Mouse (Mus musculus) embryonic fibroblast, embryonic 13.5 days (primary cell): ENCODE results near the gene Pcca. TPM values are rescaled to one million over a fixed set of nuclear protein-coding genes. Genes with fewer than 3 reads are reported as not detected.

ENCODE experiments used
- H3K27ac ChIP-seq: 2 replicates; pipeline ENCODE4 v1.5.1; 2012; ENCODE audit warnings: low read length, control low read depth, inconsistent platforms; ENCODE audit not compliant: insufficient read depth
- H3K4me1 ChIP-seq: 2 replicates; pipeline ENCODE4 v1.6.1; 2011; ENCODE audit warnings: low read length; ENCODE audit not compliant: control insufficient read depth, insufficient read depth
- H3K4me3 ChIP-seq: 2 replicates; pipeline ENCODE4 v1.5.1; 2011; ENCODE audit warnings: mild to moderate bottlenecking, control low read depth, low read length; ENCODE audit not compliant: insufficient read depth
- CTCF ChIP-seq: IDR thresholded peaks from 2 replicates; pipeline ENCODE4 v1.5.1; 2011; ENCODE audit warnings: mild to moderate bottlenecking, control low read depth, low read length, moderate library complexity, borderline replicate concordance; ENCODE audit not compliant: insufficient read depth
- POLR2A ChIP-seq: IDR thresholded peaks from 2 replicates; pipeline ENCODE4 v1.6.1; 2011; ENCODE audit warnings: low read depth, mild to moderate bottlenecking, control low read depth, low read length, moderate library complexity
- polyA plus RNA-seq: library from polyadenylated mRNA; stranded (reverse); fragments of >200 nt; gene quantifications from 2 replicates; pipeline ENCODE4 v1.2.4, GENCODE M21; 2011; ENCODE audit warnings: low read depth; ENCODE audit not compliant: missing spikeins, insufficient read length

Pcca gene
- polyA plus RNA-seq, 1 experiment, result 30.5 TPM

DNA sequence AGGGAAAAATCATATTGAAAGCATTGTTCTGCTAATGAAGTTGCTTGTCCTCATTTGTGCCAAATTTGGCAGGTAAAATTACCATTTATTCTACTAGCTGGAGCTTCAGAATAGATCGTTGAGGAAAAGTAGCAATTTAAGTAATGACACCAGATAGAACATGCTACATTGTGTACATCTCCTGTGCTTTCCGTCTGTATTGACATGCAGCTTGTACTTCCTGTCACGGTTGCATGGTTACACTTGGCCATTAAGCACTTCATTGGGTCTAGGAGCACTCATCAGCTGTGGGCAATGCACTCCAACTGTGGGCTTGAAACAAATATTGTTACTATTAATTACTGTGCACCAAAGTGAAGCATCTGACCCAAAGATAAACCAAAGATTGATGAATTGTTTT lies 225.8 kb downstream of the Pcca start:
- no peak overlapping the region for H3K27ac ChIP-seq
- H3K4me1 ChIP-seq, result peaks cover 5% of the 10 kb centered on the region
- no peak overlapping the region for H3K4me3 ChIP-seq
- TF ChIP-seq POLR2A (no peak), CTCF (no peak)

DNA sequence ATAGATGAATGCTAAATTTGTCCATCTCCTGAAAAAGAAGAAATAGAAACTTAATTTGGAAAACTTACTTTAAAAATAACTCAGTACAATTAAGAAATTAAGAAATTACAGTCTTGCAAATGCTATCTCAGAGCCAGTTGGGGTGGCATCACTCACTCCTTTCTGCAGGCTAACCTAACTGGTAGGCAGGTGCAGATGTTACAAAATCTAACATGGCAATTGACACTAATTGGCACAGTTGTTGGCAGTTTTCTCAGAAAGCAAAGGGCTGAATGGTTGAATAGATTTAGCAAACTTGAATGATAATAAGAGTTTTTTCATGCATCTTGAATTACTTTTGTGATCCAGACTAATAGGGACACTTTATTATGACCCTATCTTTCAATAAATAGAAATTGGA lies 226.7 kb downstream of the Pcca start:
- H3K4me3 ChIP-seq, result no peak overlapping the region
- H3K4me1 ChIP-seq, result no peaks in the 10 kb centered on the region
- TF ChIP-seq POLR2A (no peak), CTCF (no peak)

GRCm38 (mm10) chr14:122762603-122763002 lies 228.5 kb downstream of the Pcca start:
- Histone ChIP-seq H3K27ac (no peak overlapping the region), H3K4me1 (no peaks in the 10 kb centered on the region), H3K4me3 (no peak overlapping the region)
- TF ChIP-seq POLR2A (no peak), CTCF (no peak)

More for the DNA sequence above, 226.7 kb downstream of the Pcca start:
- H3K27ac ChIP-seq, result no peak overlapping the region

GRCm38 (mm10) chr14:122765951-122766350 lies 231.8 kb downstream of the Pcca start:
- no peak overlapping the region for H3K27ac ChIP-seq
- H3K4me1 ChIP-seq, result no peaks in the 10 kb centered on the region
- no peak for TF ChIP-seq POLR2A
- no peak for TF ChIP-seq CTCF
- H3K4me3 ChIP-seq, result no peak overlapping the region

DNA sequence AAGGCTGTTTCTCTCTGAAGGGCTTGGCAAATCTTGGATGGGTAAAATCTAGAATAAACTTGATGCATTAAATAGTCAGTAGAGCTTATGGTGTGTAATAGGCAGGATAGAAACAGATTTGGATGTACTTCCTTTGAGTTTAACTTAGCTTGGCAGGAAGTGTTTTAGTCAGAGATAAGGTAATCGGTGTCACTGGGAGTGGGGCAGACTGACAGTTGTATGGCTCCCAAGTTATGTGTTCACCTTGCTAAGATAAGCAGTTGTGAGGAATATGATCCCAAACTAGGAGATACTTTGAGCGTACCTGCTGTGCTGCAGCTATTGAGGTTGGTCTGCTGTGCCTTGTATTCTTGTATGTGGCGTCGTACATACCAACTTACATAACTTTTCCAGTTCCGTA lies 232.3 kb downstream of the Pcca start:
- TF ChIP-seq CTCF (no peak), POLR2A (no peak)
- H3K4me3 ChIP-seq, result no peak overlapping the region
- no peaks in the 10 kb centered on the region for H3K4me1 ChIP-seq
- no peak overlapping the region for H3K27ac ChIP-seq

DNA sequence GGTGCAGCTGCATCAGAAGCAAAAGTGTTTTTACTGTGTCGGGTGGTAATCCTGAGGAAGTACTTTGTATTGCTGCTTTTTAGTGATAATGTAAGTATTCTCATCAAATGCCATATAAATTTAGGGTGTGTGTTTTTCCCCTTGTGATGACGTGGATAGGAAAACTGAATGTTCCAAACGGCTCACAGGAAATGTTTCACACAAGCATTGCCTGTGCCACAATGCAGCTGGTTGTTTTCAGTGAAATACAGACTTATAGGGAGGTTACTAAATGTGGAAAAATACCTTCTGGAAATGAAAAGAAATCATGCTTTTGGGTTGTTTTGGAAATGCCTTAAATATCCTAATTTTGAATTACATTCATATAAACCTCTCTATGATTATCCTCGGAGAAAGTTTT lies 250.6 kb downstream of the Pcca start:
- TF ChIP-seq POLR2A, result no peak
- TF ChIP-seq CTCF, result no peak
- Histone ChIP-seq H3K4me3 (no peak overlapping the region), H3K27ac (no peak overlapping the region), H3K4me1 (no peaks in the 10 kb centered on the region)

DNA sequence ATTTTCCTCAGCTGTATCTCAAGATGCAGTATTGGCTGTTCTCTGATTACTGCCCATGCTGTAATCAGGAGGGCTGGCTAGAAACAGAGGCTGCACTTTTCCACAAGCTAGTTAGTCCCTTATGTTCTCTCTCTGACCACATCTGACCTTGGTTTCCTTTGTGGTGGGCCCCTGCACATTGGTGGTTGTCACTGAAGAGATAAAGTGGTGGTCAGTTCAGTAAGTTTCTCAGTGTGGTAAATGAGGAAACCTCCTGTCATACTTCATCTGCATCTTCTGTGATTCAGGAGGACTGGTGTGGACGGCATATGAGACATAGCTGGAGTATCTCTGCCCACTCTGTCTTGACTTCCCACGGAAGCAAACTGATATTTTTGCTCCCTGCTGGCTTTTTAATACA lies 254.1 kb downstream of the Pcca start:
- TF ChIP-seq CTCF (no peak), POLR2A (no peak)
- Histone ChIP-seq H3K4me1 (no peaks in the 10 kb centered on the region), H3K27ac (no peak overlapping the region), H3K4me3 (no peak overlapping the region)

- no peaks in the 10 kb centered on the region for H3K4me1 ChIP-seq
- no peak overlapping the region for H3K4me3 ChIP-seq
- TF ChIP-seq POLR2A (no peak), CTCF (no peak)
- H3K27ac ChIP-seq, result no peak overlapping the region
These were observed 256.0 kb downstream of the Pcca start for GRCm38 (mm10) chr14:122790111-122790510.

- no peaks in the 10 kb centered on the region for H3K4me1 ChIP-seq
- no peak overlapping the region for H3K27ac ChIP-seq
- H3K4me3 ChIP-seq, result no peak overlapping the region
- TF ChIP-seq CTCF, result no peak
- no peak for TF ChIP-seq POLR2A
These were observed 259.2 kb downstream of the Pcca start for GRCm38 (mm10) chr14:122793368-122793767.

GRCm38 (mm10) chr14:122800296-122800695 lies 266.2 kb downstream of the Pcca start:
- Histone ChIP-seq H3K4me1 (no peaks in the 10 kb centered on the region), H3K27ac (no peak overlapping the region), H3K4me3 (no peak overlapping the region)
- TF ChIP-seq CTCF (no peak), POLR2A (no peak)

DNA sequence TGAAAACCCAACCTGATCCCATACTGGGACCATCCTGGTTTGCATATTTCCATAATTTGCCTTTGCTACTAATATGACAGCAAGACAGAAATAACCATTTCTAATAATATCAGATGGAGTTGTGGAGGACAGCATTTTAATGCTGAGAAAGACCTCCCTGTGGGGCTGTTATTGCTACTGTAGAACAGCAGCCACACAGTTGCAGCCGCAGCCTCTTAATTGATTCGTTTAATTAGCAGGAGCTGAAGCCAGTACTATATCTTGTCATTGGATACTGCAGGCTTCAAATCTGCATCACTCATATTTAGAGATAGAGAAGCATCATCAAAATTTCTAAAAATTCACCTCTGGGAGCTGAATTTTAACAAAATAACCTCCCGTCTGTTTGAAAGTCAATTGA lies 286.9 kb downstream of the Pcca start:
- no peak overlapping the region for H3K27ac ChIP-seq
- TF ChIP-seq CTCF, result no peak
- no peak for TF ChIP-seq POLR2A
- no peak overlapping the region for H3K4me3 ChIP-seq

More for the DNA sequence above, 286.9 kb downstream of the Pcca start:
- no peaks in the 10 kb centered on the region for H3K4me1 ChIP-seq
